8 mouse cellular contexts compared by ENCODE assay signal in genomic region chr10:67547850-67548260, GRCm38 (mm10). TPM values are rescaled to one million over a fixed set of nuclear protein-coding genes. Genes with fewer than 3 reads are reported as not detected.
DNase-seq lines count a peak whose midpoint lies in the region; ATAC-seq and TF ChIP-seq lines count a peak whose summit lies in the region.

No protein-coding gene starts in this region.

- H3K9ac ChIP-seq in kidney, postnatal 0 days (ENCODE audit: low read depth, low read length), result peak overlapping the region; percentile 91

- H3K27ac ChIP-seq in kidney, postnatal 0 days, result peak overlapping the region; percentile 95
- peak overlapping the region; percentile 98 for H3K27ac ChIP-seq in midbrain, embryonic 10.5 days (replicated peaks)

- no peak; the same call in 1 of the 2 replicates for ATAC-seq in kidney, postnatal 0 days (replicated peaks; ENCODE audit: low FRiP score, low read depth)
- no peak for ATAC-seq in inflammation-experienced regulatory T-cells, adult 6 months

- H3K4me2 ChIP-seq in kidney, postnatal 0 days (ENCODE audit: low read length), result peak overlapping the region; percentile 96

- no peaks in the 10 kb centered on the region for H3K27me3 ChIP-seq in kidney, postnatal 0 days (ENCODE audit: insufficient read depth, low read length)
- H3K27me3 ChIP-seq in midbrain, embryonic 10.5 days (ENCODE audit: low read depth, poor library complexity, severe bottlenecking), result peaks cover 8% of the 10 kb centered on the region

- peaks cover 9% of the 10 kb centered on the region; the same call in 1 of the 2 replicates for H3K4me1 ChIP-seq in kidney, postnatal 0 days (replicated peaks; ENCODE audit: insufficient read depth, low read length)
- H3K4me1 ChIP-seq in midbrain, embryonic 10.5 days, result peaks cover 37% of the 10 kb centered on the region

- 1% methylated on average over 20 of the region's 20 CpGs for WGBS in kidney, postnatal 0 days
- WGBS in midbrain, embryonic 10.5 days, result under 1% methylated on average over 20 of the region's 20 CpGs

- H3K4me3 ChIP-seq in kidney, postnatal 0 days (replicated peaks; ENCODE audit: low read depth, low read length), result peak overlapping the region; percentile 90
- peak overlapping the region; percentile 91 for H3K4me3 ChIP-seq in midbrain, embryonic 10.5 days

- H3K36me3 ChIP-seq in kidney, postnatal 0 days (ENCODE audit: insufficient read depth, low read length), result peaks cover 3% of the 10 kb centered on the region; the same call in 1 of the 2 replicates
- H3K36me3 ChIP-seq in midbrain, embryonic 10.5 days, result peaks cover 14% of the 10 kb centered on the region

- peak; percentile 40 to 76 for DNase-seq in adrenal gland, adult (ENCODE audit: inconsistent age in 2 of 2, low spot score in 1 of 2)
- DNase-seq in adrenal gland, adult 2 months, result no peak
- peak; percentile 25 for DNase-seq in urinary bladder, postnatal 25 days (ENCODE audit: low spot score)
- no peak for DNase-seq in urinary bladder, postnatal 14 days (ENCODE audit: low spot score)
- peak; percentile 9 for DNase-seq in gastrocnemius, postnatal 25 days
- DNase-seq in kidney, postnatal 0 days (ENCODE audit: low spot score), result peak; percentile 59
- peak; percentile 51 for DNase-seq in midbrain, embryonic 10.5 days (ENCODE audit: low spot score)

- no peaks in the 10 kb centered on the region for H3K9me3 ChIP-seq in kidney, postnatal 0 days (replicated peaks; ENCODE audit: low read length)
- H3K9me3 ChIP-seq in midbrain, embryonic 10.5 days (replicated peaks), result no peaks in the 10 kb centered on the region

- TF ChIP-seq CTCF in kidney, postnatal 0 days (IDR thresholded peaks at IDR 0.05; ENCODE audit: low read depth), result peak; percentile 27; the same call in 1 of the 2 replicates

RNA-seq across cellular contexts. Expression of gene Ado, which starts 0.9 kb away (rescaled TPM):
- total RNA-seq in adrenal gland, adult 2 months (2021), result 10 to 100 TPM; 24.1 to 28.0 TPM
- 32.1 and 34.0 TPM in 2 replicates for polyA plus RNA-seq in adrenal gland, adult 2 months (2012; rRNA removed)
- 10 to 100 TPM; 26.9 to 27.0 TPM for total RNA-seq in gastrocnemius, postnatal 25 days (2021)
- 51.2 and 56.8 TPM in 2 replicates for polyA plus RNA-seq in kidney, postnatal 0 days (2015; fragmentation: Nextera tagmentation; extraction: Ambion mirVana)
- polyA plus RNA-seq in midbrain, embryonic 10.5 days (2016; fragmentation: Nextera tagmentation; extraction: Ambion mirVana), result 82.0 and 85.3 TPM in 2 replicates
- polyA plus RNA-seq in inflammation-experienced regulatory T-cells, adult 6 months (2017; shearing (Covaris generic)), result 10 to 100 TPM; 40.3 to 50.4 (median 42.4) TPM

RNA-seq across cellular contexts. Expression of gene Egr2, which starts 12.6 kb away (rescaled TPM):
- total RNA-seq in adrenal gland, adult 2 months (2021), result 1 to 10 TPM in 1 of 2 experiments, under 1 TPM in 1; 0.61 to 1.3 TPM
- 1.8 and 3.1 TPM in 2 replicates for polyA plus RNA-seq in adrenal gland, adult 2 months (2012; rRNA removed)
- total RNA-seq in gastrocnemius, postnatal 25 days (2021), result 1 to 10 TPM in 1 of 2 experiments, under 1 TPM in 1; 0.80 to 1.5 TPM
- polyA plus RNA-seq in kidney, postnatal 0 days (2015; fragmentation: Nextera tagmentation; extraction: Ambion mirVana), result 0.82 and 0.88 TPM in 2 replicates
- polyA plus RNA-seq in midbrain, embryonic 10.5 days (2016; fragmentation: Nextera tagmentation; extraction: Ambion mirVana), result 0.10 and 0.20 TPM in 2 replicates
- polyA plus RNA-seq in inflammation-experienced regulatory T-cells, adult 6 months (2017; shearing (Covaris generic)), result 10 to 100 TPM; 68.5 to 69.3 (median 68.8) TPM

Comparison
In these comparisons a context has a peak if more than half of its experiments do, and no peak if none do; other contexts are left out.
1. DNase-seq: peak in adrenal gland, adult (2 of 2), urinary bladder, postnatal 25 days (single experiment), gastrocnemius, postnatal 25 days (single experiment), kidney, postnatal 0 days (single experiment) and midbrain, embryonic 10.5 days (single experiment); none in adrenal gland, adult 2 months (single experiment) and urinary bladder, postnatal 14 days (single experiment).
2. RNA of gene Egr2, which starts 12.6 kb away (polyA plus RNA-seq): 68.5 to 69.3 TPM in inflammation-experienced regulatory T-cells, adult 6 months; 1.8 to 3.1 TPM in adrenal gland, adult 2 months, 0.82 to 0.88 TPM in kidney, postnatal 0 days and 0.10 to 0.20 TPM in midbrain, embryonic 10.5 days; every median in the first group is over 10 times any median in the second.